Mouse (Mus musculus): ENCODE measurements around the gene Thap8. TPM values are rescaled to one million over a fixed set of nuclear protein-coding genes. Genes with fewer than 3 reads are reported as not detected.

Thap8 gene
- polyA plus RNA-seq, 1 experiment from 2014 or later: 0.51 TPM

GRCm38 (mm10) chr7:30309395-30310129 is 29.7 kb downstream of the Thap8 start:
- Histone ChIP-seq H3K27me3 (no peaks in the 10 kb centered on the region), H3K9me3 (no peaks in the 10 kb centered on the region), H3K27ac (no peak overlapping the region), H3K4me1 (peaks cover 24% of the 10 kb centered on the region), H3K4me3 (replicated peaks) (peak overlapping the region; percentile 69), H3K9ac (peak overlapping the region; percentile 80), H3K36me3 (replicated peaks) (peaks cover 33% of the 10 kb centered on the region), H3K4me2 (peak overlapping the region; percentile 94)
- 70% methylated on average over 15 of the region's 15 CpGs for WGBS
- ATAC-seq (ENCODE audit: low FRiP score): no peak

- no peak for ATAC-seq (ENCODE audit: low FRiP score)
- Histone ChIP-seq H3K27me3 (no peaks in the 10 kb centered on the region), H3K4me1 (peaks cover 30% of the 10 kb centered on the region), H3K9ac (no peak overlapping the region), H3K4me2 (no peak overlapping the region), H3K36me3 (replicated peaks) (peaks cover 30% of the 10 kb centered on the region), H3K9me3 (no peaks in the 10 kb centered on the region), H3K27ac (no peak overlapping the region), H3K4me3 (replicated peaks) (no peak overlapping the region)
- WGBS: 90% methylated on average over 12 of the region's 12 CpGs
Observed at GRCm38 (mm10) chr7:30310136-30310535, 30.2 kb downstream of the Thap8 start.

- H3K27ac ChIP-seq: no peak overlapping the region
- ATAC-seq (ENCODE audit: low FRiP score): no peak
- 49% methylated on average over 27 of the region's 27 CpGs for WGBS
- no peaks in the 10 kb centered on the region for H3K27me3 ChIP-seq
- no peak overlapping the region for H3K4me3 ChIP-seq (replicated peaks)
- H3K36me3 ChIP-seq (replicated peaks): peaks cover 9% of the 10 kb centered on the region
- no peak overlapping the region for H3K9ac ChIP-seq
- H3K4me2 ChIP-seq: no peak overlapping the region
- no peaks in the 10 kb centered on the region for H3K9me3 ChIP-seq
- peaks cover 24% of the 10 kb centered on the region for H3K4me1 ChIP-seq
Observed at GRCm38 (mm10) chr7:30313666-30314320, 33.9 kb downstream of the Thap8 start.

- H3K27ac ChIP-seq: no peak within 1 kb of the TSS
- H3K27me3 ChIP-seq: no peaks in the 10 kb centered on the region
- peaks cover 9% of the 10 kb centered on the region for H3K36me3 ChIP-seq (replicated peaks)
- H3K9me3 ChIP-seq: no peaks in the 10 kb centered on the region
- peak within 1 kb of the TSS; percentile 31 for H3K4me3 ChIP-seq (replicated peaks)
- ATAC-seq (ENCODE audit: low FRiP score): no peak
- 4% methylated on average over 9 of the region's 9 CpGs for WGBS
- H3K4me2 ChIP-seq: peak within 1 kb of the TSS; percentile 44
- H3K4me1 ChIP-seq: peaks cover 16% of the 10 kb centered on the region
- peak within 1 kb of the TSS; percentile 48 for H3K9ac ChIP-seq
Observed at GRCm38 (mm10) chr7:30314721-30315155, 34.8 kb downstream of the Thap8 start, which contains the start of gene Syne4. Gene Syne4 (plus strand): TSS chr7:30314807.

- 80% methylated on average over 13 of the region's 13 CpGs for WGBS
- Histone ChIP-seq H3K9me3 (no peaks in the 10 kb centered on the region), H3K9ac (0 out of 2 replicates have a peak overlapping the region, but pooled peaks have one; percentile 30), H3K4me1 (peaks cover 15% of the 10 kb centered on the region), H3K27ac (no peak overlapping the region), H3K27me3 (no peaks in the 10 kb centered on the region), H3K4me3 (replicated peaks) (peak overlapping the region; percentile 31), H3K36me3 (replicated peaks) (peaks cover 9% of the 10 kb centered on the region), H3K4me2 (peak overlapping the region; percentile 44; the same call in 1 of the 2 replicates)
- ATAC-seq (ENCODE audit: low FRiP score): no peak
Observed at GRCm38 (mm10) chr7:30315559-30316529, 36.0 kb downstream of the Thap8 start.

GRCm38 (mm10) chr7:30318142-30318541 is 38.2 kb downstream of the Thap8 start:
- no peak overlapping the region for H3K27ac ChIP-seq
- no peak overlapping the region for H3K4me2 ChIP-seq
- 89% methylated on average over 3 of the region's 3 CpGs for WGBS
- peaks cover 2% of the 10 kb centered on the region; the same call in 1 of the 2 replicates for H3K36me3 ChIP-seq (replicated peaks)
- H3K9ac ChIP-seq: no peak overlapping the region
- no peak overlapping the region for H3K4me3 ChIP-seq (replicated peaks)
- H3K9me3 ChIP-seq: no peaks in the 10 kb centered on the region
- peaks cover 28% of the 10 kb centered on the region for H3K4me1 ChIP-seq
- no peaks in the 10 kb centered on the region for H3K27me3 ChIP-seq
- no peak for ATAC-seq (ENCODE audit: low FRiP score)

- WGBS: 90% methylated on average over 2 of the region's 2 CpGs
- Histone ChIP-seq H3K4me3 (replicated peaks) (peak overlapping the region; percentile 78; the same call in 1 of the 2 replicates), H3K27ac (no peak overlapping the region), H3K4me2 (peak overlapping the region; percentile 89), H3K27me3 (0 out of 2 replicates have a peak, but pooled peaks cover 5% of the 10 kb centered on the region), H3K9me3 (peaks cover 4% of the 10 kb centered on the region; the same call in 1 of the 2 replicates), H3K9ac (peak overlapping the region; percentile 83), H3K4me1 (peaks cover 17% of the 10 kb centered on the region), H3K36me3 (replicated peaks) (no peaks in the 10 kb centered on the region)
- ATAC-seq (ENCODE audit: low FRiP score): no peak
Observed at GRCm38 (mm10) chr7:30320946-30321345, 41.1 kb downstream of the Thap8 start.

- peak within 1 kb of the TSS; percentile 85 for H3K27ac ChIP-seq
- no peaks in the 10 kb centered on the region for H3K36me3 ChIP-seq (replicated peaks)
- H3K4me2 ChIP-seq: peak within 1 kb of the TSS; percentile 89
- peak within 1 kb of the TSS; percentile 83 for H3K9ac ChIP-seq
- peak; percentile 63 for ATAC-seq (ENCODE audit: low FRiP score)
- peaks cover 17% of the 10 kb centered on the region for H3K4me1 ChIP-seq
- peak within 1 kb of the TSS; percentile 78 for H3K4me3 ChIP-seq (replicated peaks)
- WGBS: 1% methylated on average over 63 of the region's 63 CpGs
- peaks cover 4% of the 10 kb centered on the region; the same call in 1 of the 2 replicates for H3K9me3 ChIP-seq
- H3K27me3 ChIP-seq: 0 out of 2 replicates have a peak, but pooled peaks cover 5% of the 10 kb centered on the region
Observed at GRCm38 (mm10) chr7:30321539-30322284, 41.8 kb downstream of the Thap8 start, which contains the start of gene E130208F15Rik. Gene E130208F15Rik (plus strand): TSS chr7:30321740.

- peaks cover 17% of the 10 kb centered on the region for H3K4me1 ChIP-seq
- WGBS: under 1% methylated on average over 20 of the region's 20 CpGs
- H3K9me3 ChIP-seq: peaks cover 4% of the 10 kb centered on the region; the same call in 1 of the 2 replicates
- H3K27ac ChIP-seq: peak overlapping the region; percentile 85
- H3K4me3 ChIP-seq (replicated peaks): peak overlapping the region; percentile 78
- H3K27me3 ChIP-seq: peaks cover 8% of the 10 kb centered on the region; the same call in 1 of the 2 replicates
- peak; percentile 99 for ATAC-seq (ENCODE audit: low FRiP score)
- peak overlapping the region; percentile 83 for H3K9ac ChIP-seq
- H3K36me3 ChIP-seq (replicated peaks): no peaks in the 10 kb centered on the region
- peak overlapping the region; percentile 89 for H3K4me2 ChIP-seq
Observed at GRCm38 (mm10) chr7:30322285-30322667, 42.4 kb downstream of the Thap8 start.

- peak overlapping the region; percentile 89 for H3K4me2 ChIP-seq
- peaks cover 17% of the 10 kb centered on the region for H3K4me1 ChIP-seq
- WGBS: 35% methylated on average over 6 of the region's 6 CpGs
- peaks cover 10% of the 10 kb centered on the region; the same call in 1 of the 2 replicates for H3K27me3 ChIP-seq
- no peak for ATAC-seq (ENCODE audit: low FRiP score)
- peaks cover 4% of the 10 kb centered on the region; the same call in 1 of the 2 replicates for H3K9me3 ChIP-seq
- no peaks in the 10 kb centered on the region for H3K36me3 ChIP-seq (replicated peaks)
- H3K4me3 ChIP-seq (replicated peaks): peak overlapping the region; percentile 78
- peak overlapping the region; percentile 83 for H3K9ac ChIP-seq
- H3K27ac ChIP-seq: peak overlapping the region; percentile 85; the same call in 1 of the 2 replicates
Observed at GRCm38 (mm10) chr7:30322865-30323264, 43.0 kb downstream of the Thap8 start.

- no peak for ATAC-seq (ENCODE audit: low FRiP score)
- WGBS: 80% methylated on average over 3 of the region's 3 CpGs
- peaks cover 4% of the 10 kb centered on the region; the same call in 1 of the 2 replicates for H3K9me3 ChIP-seq
- peak within 1 kb of the TSS; percentile 78 for H3K4me3 ChIP-seq (replicated peaks)
- peaks cover 14% of the 10 kb centered on the region; the same call in 1 of the 2 replicates for H3K27me3 ChIP-seq
- H3K4me1 ChIP-seq: peaks cover 17% of the 10 kb centered on the region
- H3K4me2 ChIP-seq: peak within 1 kb of the TSS; percentile 89
- peak within 1 kb of the TSS; percentile 85; the same call in 1 of the 2 replicates for H3K27ac ChIP-seq
- H3K36me3 ChIP-seq (replicated peaks): no peaks in the 10 kb centered on the region
- H3K9ac ChIP-seq: peak within 1 kb of the TSS; percentile 83
Observed at GRCm38 (mm10) chr7:30323795-30324194, 43.9 kb downstream of the Thap8 start, which contains the start of gene Sdhaf1. Gene Sdhaf1 (minus strand): TSS chr7:30323895.
